Mouse (Mus musculus) CH12.LX (cell line): Measurements from ENCODE around the gene Cep63. TPM values are rescaled to one million over a fixed set of nuclear protein-coding genes. Genes with fewer than 3 reads are reported as not detected.

Source experiments
- DNase-seq: peaks from one replicate; pipeline ENCODE4 v3.0.0-alpha.2; 2013; ENCODE audit errors: extremely low read depth
- H3K27ac ChIP-seq: 2 replicates; pipeline ENCODE4 v1.5.1; 2012; ENCODE audit warnings: low read depth, mild to moderate bottlenecking, control low read depth, moderate library complexity; ENCODE audit not compliant: insufficient read depth
- H3K27me3 ChIP-seq: replicated peaks from 2 replicates; pipeline ENCODE3; 2012; ENCODE audit warnings: inconsistent platforms
- H3K36me3 ChIP-seq, 2 experiments: replicated peaks in 1 of 2; 2 replicates each; pipeline versions ENCODE3 to v1.6.1; 2012; ENCODE audit warnings: inconsistent platforms in 1 of 2, low read length in 1 of 2, mild to moderate bottlenecking in 1 of 2, mixed read lengths in 1 of 2, moderate library complexity in 1 of 2; ENCODE audit not compliant: control insufficient read depth in 1 of 2, insufficient read depth in 1 of 2
- H3K4me1 ChIP-seq, 2 experiments: 2 replicates each; pipeline ENCODE4 v1.6.1; 2012; ENCODE audit warnings: inconsistent platforms in 1 of 2, moderate library complexity in 1 of 2; ENCODE audit not compliant: insufficient read depth in 2 of 2, control insufficient read depth in 1 of 2
- H3K4me2 ChIP-seq: 2 replicates; pipeline ENCODE4 v1.6.1; 2012; ENCODE audit warnings: low read depth, mild to moderate bottlenecking, control low read depth; ENCODE audit not compliant: poor library complexity, insufficient read depth, severe bottlenecking
- H3K4me3 ChIP-seq, 3 experiments: fragments of 150-350 bp in 1 of 3; sonication (generic) in 1 of 3; replicated peaks in 1 of 3; 2 replicates each; pipeline versions ENCODE3 to v1.5.1; 2011 to 2012; ENCODE audit warnings: low read depth in 2 of 3, low read length in 2 of 3, mild to moderate bottlenecking in 2 of 3, moderate library complexity in 2 of 3, control low read depth in 1 of 3, improper control_type of control experiment in 1 of 3, inconsistent platforms in 1 of 3, mixed read lengths in 1 of 3; ENCODE audit not compliant: poor library complexity in 1 of 3
- H3K79me2 ChIP-seq: replicated peaks from 2 replicates; pipeline ENCODE4 v1.6.1; 2012; ENCODE audit warnings: mild to moderate bottlenecking, moderate library complexity; ENCODE audit not compliant: control insufficient read depth, poor library complexity, insufficient read depth, severe bottlenecking; ENCODE audit errors: extremely low read depth
- H3K9ac ChIP-seq: 2 replicates; pipeline ENCODE4 v1.6.1; 2012; ENCODE audit warnings: low read depth, mild to moderate bottlenecking, control low read depth, moderate library complexity; ENCODE audit not compliant: insufficient read depth
- H3K9me3 ChIP-seq: replicated peaks from 2 replicates; pipeline ENCODE3; 2012; ENCODE audit warnings: low read length, inconsistent platforms, mixed read lengths
- CHD1 ChIP-seq: IDR thresholded peaks from 2 replicates; pipeline ENCODE4 v1.6.1; 2012; ENCODE audit warnings: low read depth, low read length, improper control_type of control experiment, inconsistent platforms
- CTCF ChIP-seq, 2 experiments: IDR thresholded peaks in 1 of 2; conservative IDR thresholded peaks in 1 of 2; 2 replicates each; pipeline ENCODE4 v1.5.1; 2011 to 2012; ENCODE audit warnings: low read depth in 2 of 2, low read length in 2 of 2, improper control_type of control experiment in 1 of 2, inconsistent platforms in 1 of 2, mild to moderate bottlenecking in 1 of 2, moderate library complexity in 1 of 2
- E2F4 ChIP-seq: IDR thresholded peaks from 2 replicates; pipeline ENCODE4 v1.6.1; 2011; ENCODE audit warnings: low read depth, low read length, improper control_type of control experiment; ENCODE audit not compliant: insufficient replicate concordance
- EP300 ChIP-seq: IDR thresholded peaks from 2 replicates; pipeline ENCODE4 v1.6.1; 2011; ENCODE audit warnings: low read length, improper control_type of control experiment
- HCFC1 ChIP-seq: IDR thresholded peaks from 2 replicates; pipeline ENCODE4 v1.6.1; 2012; ENCODE audit warnings: low read depth, mild to moderate bottlenecking, inconsistent platforms, low read length, improper control_type of control experiment
- JUND ChIP-seq: conservative IDR thresholded peaks from 2 replicates; pipeline ENCODE4 v1.6.1; 2011; ENCODE audit warnings: low read depth, low read length, improper control_type of control experiment
- MAX ChIP-seq: IDR thresholded peaks from 2 replicates; pipeline ENCODE4 v1.6.1; 2011; ENCODE audit warnings: low read length, improper control_type of control experiment
- MAZ ChIP-seq: IDR thresholded peaks from 2 replicates; pipeline ENCODE4 v1.6.1; 2012; ENCODE audit warnings: low read depth, mild to moderate bottlenecking, inconsistent platforms, low read length, improper control_type of control experiment, moderate library complexity
- MXI1 ChIP-seq: IDR thresholded peaks from 2 replicates; pipeline ENCODE4 v1.6.1; 2011; ENCODE audit warnings: mild to moderate bottlenecking, low read depth, low read length, improper control_type of control experiment
- MYC ChIP-seq: IDR thresholded peaks from 2 replicates; pipeline ENCODE4 v1.6.1; 2011; ENCODE audit warnings: low read depth, mild to moderate bottlenecking, improper control_type of control experiment, low read length
- NELFE ChIP-seq: IDR thresholded peaks from 2 replicates; pipeline ENCODE4 v1.6.1; 2011; ENCODE audit warnings: low read depth, low read length, improper control_type of control experiment
- NRF1 ChIP-seq: IDR thresholded peaks from 2 replicates; pipeline ENCODE4 v1.6.1; 2014; ENCODE audit warnings: low read depth, mild to moderate bottlenecking, inconsistent platforms, low read length, improper control_type of control experiment, moderate library complexity
- POLR2AphosphoS2 ChIP-seq: IDR thresholded peaks from 2 replicates; pipeline ENCODE4 v1.6.1; 2011; ENCODE audit warnings: low read depth, low read length, improper control_type of control experiment
- RAD21 ChIP-seq: IDR thresholded peaks from 2 replicates; pipeline ENCODE4 v1.6.1; 2011; ENCODE audit warnings: low read depth, mild to moderate bottlenecking, low read length, improper control_type of control experiment, moderate library complexity
- UBTF ChIP-seq: IDR thresholded peaks from 2 replicates; pipeline ENCODE4 v1.6.1; 2012; ENCODE audit warnings: low read depth, mild to moderate bottlenecking, inconsistent platforms, low read length, improper control_type of control experiment, moderate library complexity
- USF1 ChIP-seq: IDR thresholded peaks from 2 replicates; pipeline ENCODE4 v1.6.1; 2014; ENCODE audit warnings: low read depth, mild to moderate bottlenecking, inconsistent platforms, low read length, improper control_type of control experiment
- ZKSCAN1 ChIP-seq: IDR thresholded peaks from 2 replicates; pipeline ENCODE4 v1.6.1; 2012; ENCODE audit warnings: low read depth, inconsistent platforms, low read length, improper control_type of control experiment, borderline replicate concordance
- ZNF384 ChIP-seq: IDR thresholded peaks from 2 replicates; pipeline ENCODE4 v1.6.1; 2012; ENCODE audit warnings: low read depth, low read length, improper control_type of control experiment, inconsistent platforms
- dilution Hi-C: fragments of 300-500 bp; cut with MboI; formaldehyde crosslinking; loops from 2 replicates; pipeline ENCODE4 v1.14.3; 2020; ENCODE audit warnings: low sequenced_read_pairs; ENCODE audit not compliant: extremely low pct_unique_long_range_greater_than_20kb, extremely low pct_ligation_motif_present
- in situ Hi-C: fragments of 300-500 bp; cut with MboI; formaldehyde crosslinking; loops from 3 replicates; pipeline ENCODE4 v1.14.3; 2019; ENCODE audit warnings: low sequenced_read_pairs, low pct_ligation_motif_present, low pct_unique_long_range_greater_than_20kb, mixed read lengths
- polyA plus RNA-seq: library from polyadenylated mRNA; unstranded; fragments of >175 nt; gene quantifications from 2 replicates; pipeline ENCODE4 v1.2.1, GENCODE M21; 2012; ENCODE audit warnings: low read depth; ENCODE audit not compliant: insufficient read length
- total RNA-seq, 2 experiments: library from RNA; depleted of rRNA; stranded (reverse); fragments of 300-350 nt in 1 of 2; fragments of >200 nt in 1 of 2; gene quantifications; 2 replicates each; pipeline ENCODE4 v1.2.3; 2012 to 2014

The Cep63 gene
- total and polyA plus RNA-seq, 3 experiments = 18.7 to 45.6 (median 27.3) TPM

DNA sequence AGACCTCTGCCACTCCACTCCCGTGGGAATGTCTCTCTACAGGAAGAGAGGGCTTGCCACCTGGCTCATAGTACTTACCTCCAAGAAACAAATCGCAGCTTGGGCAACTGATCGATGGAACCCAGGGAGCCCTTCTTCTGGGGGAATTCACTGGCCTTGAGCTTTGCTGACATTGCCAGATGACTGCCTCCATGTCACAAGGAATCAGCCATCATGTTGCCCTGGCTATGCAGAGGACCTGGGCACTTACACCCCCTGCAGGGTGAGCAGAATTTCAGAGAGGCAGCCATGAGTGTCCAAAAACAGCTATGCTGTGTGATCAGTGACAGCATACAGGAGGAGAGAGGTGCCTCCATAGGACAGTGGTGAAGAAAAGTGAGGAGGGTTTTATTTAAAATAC lies 72.6 kb downstream of the Cep63 start:
- no peaks in the 10 kb centered on the region for H3K36me3 ChIP-seq
- H3K4me1 ChIP-seq = peaks cover 0 to 3% of the 10 kb centered on the region in 2 experiments; a peak in 1 of 4 replicates
- H3K4me2 ChIP-seq = no peak overlapping the region
- peaks cover 19% of the 10 kb centered on the region for H3K27me3 ChIP-seq
- H3K9me3 ChIP-seq = peaks cover 12% of the 10 kb centered on the region
- dilution Hi-C loops = no loop called here
- TF ChIP-seq MYC (no peak), CTCF (conservative IDR thresholded peaks at IDR 0.05 in 1 of 2, IDR thresholded peaks at IDR 0.05 in 1 of 2; ENCODE audit: low read depth in 2 of 2, low read length in 2 of 2) (no peak), RAD21 (no peak), NRF1 (no peak), CHD1 (no peak), ZKSCAN1 (no peak), MXI1 (no peak), E2F4 (no peak), MAX (no peak), UBTF (no peak), ZNF384 (no peak), MAZ (no peak), HCFC1 (no peak), JUND (no peak)
- no peak for DNase-seq
- no peaks in the 10 kb centered on the region for H3K79me2 ChIP-seq
- in situ Hi-C loops = no loop called here
- no peak overlapping the region for H3K4me3 ChIP-seq
- H3K9ac ChIP-seq = no peak overlapping the region
- no peak overlapping the region for H3K27ac ChIP-seq

GRCm38 (mm10) chr9:102551771-102552170 lies 74.6 kb downstream of the Cep63 start:
- no peak overlapping the region for H3K4me3 ChIP-seq
- DNase-seq = peak; percentile 24
- H3K27me3 ChIP-seq = peaks cover 31% of the 10 kb centered on the region
- in situ Hi-C loops (no loop called here), dilution Hi-C loops (no loop called here)
- H3K4me2 ChIP-seq = no peak overlapping the region
- TF ChIP-seq MAX (no peak), MYC (no peak), POLR2AphosphoS2 (no peak), USF1 (no peak), HCFC1 (no peak), EP300 (no peak), NELFE (no peak)
- H3K9me3 ChIP-seq = peaks cover 2% of the 10 kb centered on the region
- no peak overlapping the region for H3K9ac ChIP-seq
- peaks cover 0 to 3% of the 10 kb centered on the region in 2 experiments; a peak in 1 of 4 replicates for H3K4me1 ChIP-seq
- H3K79me2 ChIP-seq = no peaks in the 10 kb centered on the region
- no peak overlapping the region for H3K27ac ChIP-seq
- no peaks in the 10 kb centered on the region for H3K36me3 ChIP-seq
